Mouse (Mus musculus) olfactory bulb, adult 2 months (tissue): ENCODE results near the gene Hist1h2bf.

ENCODE experiments used
- CTCF ChIP-seq: fragments of 200-500 bp; IDR thresholded peaks from 2 replicates; pipeline ENCODE4 v1.5.1; 2012; ENCODE audit warnings: low read depth, mild to moderate bottlenecking, low read length, moderate library complexity; ENCODE audit not compliant: insufficient read depth
- POLR2A ChIP-seq: fragments of 200-500 bp; IDR thresholded peaks from 2 replicates; pipeline ENCODE4 v1.6.1; 2012; ENCODE audit warnings: mild to moderate bottlenecking, low read depth, low read length, moderate library complexity; ENCODE audit not compliant: insufficient read depth

GRCm38 (mm10) chr13:23543965-23544786 is 29.8 kb downstream of the Hist1h2bf start, which contains the start of gene Hist1h3f:
- TF ChIP-seq POLR2A (peak; percentile 81), CTCF (no peak)
